Mouse (Mus musculus) brain, embryonic 14.5 days (tissue): ENCODE results near the gene Zdhhc14. TPM values are rescaled to one million over a fixed set of nuclear protein-coding genes. Genes with fewer than 3 reads are reported as not detected.

ENCODE experiments used
- DNase-seq: peaks from one replicate; pipeline ENCODE4 v3.0.0-alpha.2; 2011; ENCODE audit warnings: low read depth
- CTCF ChIP-seq: fragments of 200-500 bp; IDR thresholded peaks from 2 replicates; pipeline ENCODE4 v1.5.1; 2012; ENCODE audit warnings: inconsistent platforms, mild to moderate bottlenecking, moderate library complexity, borderline replicate concordance; ENCODE audit not compliant: insufficient read depth, insufficient read length; ENCODE audit errors: extremely low read depth
- POLR2A ChIP-seq: fragments of 200-500 bp; IDR thresholded peaks from 2 replicates; pipeline ENCODE4 v1.6.1; 2012; ENCODE audit warnings: mild to moderate bottlenecking, inconsistent platforms, borderline replicate concordance; ENCODE audit not compliant: poor library complexity, insufficient read depth, insufficient read length, severe bottlenecking; ENCODE audit errors: extremely low read depth
- polyA plus RNA-seq: library from polyadenylated mRNA; depleted of rRNA; stranded (reverse); fragments of >200 nt; gene quantifications from 2 replicates; pipeline ENCODE4 v1.2.3, GENCODE M21; 2012

Zdhhc14 gene
- polyA plus RNA-seq, 1 experiment: 6.2 TPM

DNA sequence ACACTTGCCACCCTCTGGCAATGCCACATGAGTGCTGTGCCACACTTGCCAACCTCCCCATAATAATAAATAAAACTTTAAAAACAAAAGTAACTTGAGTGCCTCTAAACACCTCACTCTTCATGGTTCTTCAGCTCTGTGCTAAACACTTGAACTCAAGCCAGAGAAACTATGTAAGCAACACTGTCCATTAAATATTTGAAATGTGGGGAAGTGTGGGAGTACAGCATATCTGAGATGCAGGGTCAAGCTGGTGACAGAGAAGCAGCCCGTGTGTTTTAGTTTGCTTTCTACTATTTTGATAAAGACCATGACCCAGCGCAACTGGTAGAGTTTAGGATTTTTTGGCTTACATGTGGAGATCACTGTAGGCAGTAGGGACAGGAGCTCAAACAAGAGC, 100.7 kb downstream of the Zdhhc14 start:
- TF ChIP-seq CTCF (no peak), POLR2A (no peak)
- no peak for DNase-seq

DNA sequence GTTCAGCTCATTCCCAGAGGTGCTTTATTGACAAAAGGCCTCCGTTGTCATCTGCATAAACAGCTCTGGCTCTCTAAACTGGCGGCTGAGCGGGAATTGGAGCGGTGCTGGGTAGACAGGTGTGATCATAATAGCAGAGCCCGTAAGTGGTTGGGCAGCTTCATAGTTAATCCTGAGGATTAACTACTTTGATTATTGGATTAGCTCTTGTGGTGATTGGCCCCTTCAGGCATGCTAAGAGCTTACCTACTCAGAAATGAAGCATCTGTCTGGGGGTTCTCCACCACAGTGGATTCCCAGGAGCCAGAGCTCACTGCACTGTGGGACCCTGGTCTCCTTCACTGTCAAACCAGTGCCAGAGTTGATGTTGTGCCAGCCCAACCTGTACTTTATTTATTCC, 102.7 kb downstream of the Zdhhc14 start:
- no peak for TF ChIP-seq POLR2A
- no peak for TF ChIP-seq CTCF
- no peak for DNase-seq

DNA sequence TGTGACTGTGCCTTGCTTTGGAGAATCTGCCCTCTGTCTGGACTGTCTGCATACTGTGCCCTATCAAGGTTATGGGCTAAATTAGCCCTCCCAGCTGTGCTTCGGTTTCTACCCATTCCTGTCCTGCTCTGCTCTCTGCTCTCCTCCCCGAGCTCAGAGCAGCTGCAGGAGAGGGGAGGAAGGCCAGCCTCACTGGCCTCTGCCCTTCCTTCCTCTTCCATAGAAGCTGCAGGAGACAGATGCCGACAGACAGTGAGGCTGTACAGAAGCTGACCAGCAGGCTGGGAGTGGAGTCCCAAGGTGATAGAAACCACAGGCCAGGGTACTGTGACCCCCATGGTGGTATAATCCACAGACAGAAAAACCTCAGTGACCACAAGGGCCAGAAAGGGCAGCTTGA, 104.1 kb downstream of the Zdhhc14 start:
- DNase-seq: no peak
- no peak for TF ChIP-seq CTCF

DNA sequence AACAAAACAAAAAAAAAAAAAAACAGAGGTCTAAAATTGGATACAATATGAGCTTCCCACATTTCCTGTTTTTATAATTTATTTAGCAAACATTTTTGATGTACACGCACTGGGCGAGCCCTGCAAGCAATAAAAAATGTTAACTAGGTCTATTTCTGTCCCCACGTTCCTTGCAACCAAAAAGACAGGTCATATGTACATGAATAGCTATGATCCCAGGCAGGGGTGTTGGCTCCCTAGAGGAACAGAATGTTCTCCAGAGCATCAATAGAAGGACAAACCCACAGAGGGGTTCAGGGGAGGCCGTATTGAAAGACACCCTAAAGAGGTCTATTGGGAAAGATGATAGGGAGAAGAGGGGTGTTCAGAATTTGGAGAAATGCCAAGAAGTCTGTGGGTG, 106.6 kb downstream of the Zdhhc14 start:
- DNase-seq: no peak
- TF ChIP-seq CTCF (no peak), POLR2A (no peak)

DNA sequence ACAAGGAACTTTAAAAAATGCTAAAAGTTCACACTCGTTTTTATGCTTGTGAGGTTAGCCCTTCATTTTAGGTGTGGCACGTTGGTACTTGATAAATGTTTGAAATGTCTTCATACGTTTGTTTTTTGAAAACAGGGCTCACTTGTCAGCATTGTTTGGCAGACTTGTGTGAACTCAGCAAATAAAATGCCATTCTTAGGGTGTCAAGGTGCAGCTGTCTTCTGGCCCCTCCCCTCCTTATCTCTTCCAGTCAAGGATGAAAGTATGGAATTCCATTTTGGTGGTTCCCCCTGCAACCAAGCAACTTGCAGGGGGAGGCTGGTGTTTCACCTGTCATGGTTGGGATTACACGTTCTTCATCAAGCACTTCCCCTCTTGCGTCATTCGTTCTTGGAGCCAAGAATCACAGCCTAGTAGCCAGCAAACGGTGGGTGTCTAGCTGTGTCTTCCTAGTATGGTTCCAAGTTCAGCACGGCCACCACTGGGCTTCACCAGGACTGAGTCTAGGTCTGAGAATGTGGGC, 108.2 kb downstream of the Zdhhc14 start:
- no peak for DNase-seq
- TF ChIP-seq CTCF (no peak), POLR2A (no peak)

DNA sequence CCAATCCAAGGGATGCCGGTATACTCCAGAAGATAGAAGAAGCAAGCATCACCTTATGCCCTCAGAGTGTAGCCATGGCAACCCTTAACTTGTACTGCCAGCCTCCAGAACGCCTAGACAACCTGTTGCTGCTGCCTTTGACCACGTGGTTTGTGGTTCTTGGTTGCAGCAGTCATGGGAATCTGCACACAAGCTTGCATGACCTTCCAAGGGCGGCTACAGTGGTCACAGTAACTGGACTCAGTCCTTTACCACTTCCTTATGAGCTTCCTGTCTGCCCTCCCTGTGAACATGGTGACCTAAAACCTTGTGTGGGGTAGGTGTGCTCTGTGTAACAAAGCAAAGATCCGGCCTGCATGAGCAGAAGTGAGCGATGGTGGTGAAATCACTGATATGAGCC, 109.6 kb downstream of the Zdhhc14 start:
- DNase-seq: no peak
- TF ChIP-seq POLR2A: no peak
- TF ChIP-seq CTCF: no peak

DNA sequence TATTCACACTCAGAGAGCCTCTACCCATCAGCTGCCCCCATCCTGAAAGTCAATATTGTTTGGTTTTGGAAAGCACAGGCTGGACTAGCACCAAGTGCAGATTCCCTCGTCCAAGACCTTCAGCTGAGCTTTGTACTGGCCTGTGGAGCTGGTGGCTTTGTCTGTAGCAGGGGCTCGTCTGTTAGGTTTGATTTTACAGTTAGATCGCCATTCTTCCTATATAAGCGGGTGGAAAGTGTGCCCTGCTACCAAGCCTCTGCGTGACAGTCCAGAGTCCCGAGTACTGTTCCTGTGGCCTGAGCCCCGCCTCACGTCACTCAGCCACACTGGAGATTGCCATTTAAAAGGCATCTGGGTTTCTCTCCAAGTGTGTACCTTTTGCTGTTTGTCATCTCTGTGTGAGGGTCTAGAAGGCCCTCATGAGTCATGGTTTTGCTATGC, 113.8 kb downstream of the Zdhhc14 start:
- DNase-seq: peak; percentile 47
- TF ChIP-seq POLR2A: no peak
- TF ChIP-seq CTCF: no peak

DNA sequence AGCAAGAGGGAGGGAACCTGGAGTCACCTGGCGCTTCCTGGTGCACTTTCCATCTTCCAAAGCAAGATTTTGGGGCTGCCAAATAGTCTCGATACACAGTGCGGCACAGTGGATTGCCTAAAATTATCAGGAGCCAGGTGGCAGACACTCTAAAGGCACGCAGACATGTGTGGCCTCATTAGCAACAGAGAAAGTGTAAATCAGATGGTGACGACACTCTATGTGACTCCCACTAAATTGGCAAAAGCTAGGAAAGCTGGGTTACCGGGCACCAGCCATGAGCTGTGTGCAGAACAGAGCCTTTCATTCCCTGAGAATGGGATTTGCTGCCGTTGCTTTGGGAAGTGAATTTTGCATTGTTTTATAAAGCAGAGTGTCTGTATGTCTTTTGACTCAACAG, 115.0 kb downstream of the Zdhhc14 start:
- no peak for TF ChIP-seq POLR2A
- no peak for TF ChIP-seq CTCF
- DNase-seq: peak; percentile 72

DNA sequence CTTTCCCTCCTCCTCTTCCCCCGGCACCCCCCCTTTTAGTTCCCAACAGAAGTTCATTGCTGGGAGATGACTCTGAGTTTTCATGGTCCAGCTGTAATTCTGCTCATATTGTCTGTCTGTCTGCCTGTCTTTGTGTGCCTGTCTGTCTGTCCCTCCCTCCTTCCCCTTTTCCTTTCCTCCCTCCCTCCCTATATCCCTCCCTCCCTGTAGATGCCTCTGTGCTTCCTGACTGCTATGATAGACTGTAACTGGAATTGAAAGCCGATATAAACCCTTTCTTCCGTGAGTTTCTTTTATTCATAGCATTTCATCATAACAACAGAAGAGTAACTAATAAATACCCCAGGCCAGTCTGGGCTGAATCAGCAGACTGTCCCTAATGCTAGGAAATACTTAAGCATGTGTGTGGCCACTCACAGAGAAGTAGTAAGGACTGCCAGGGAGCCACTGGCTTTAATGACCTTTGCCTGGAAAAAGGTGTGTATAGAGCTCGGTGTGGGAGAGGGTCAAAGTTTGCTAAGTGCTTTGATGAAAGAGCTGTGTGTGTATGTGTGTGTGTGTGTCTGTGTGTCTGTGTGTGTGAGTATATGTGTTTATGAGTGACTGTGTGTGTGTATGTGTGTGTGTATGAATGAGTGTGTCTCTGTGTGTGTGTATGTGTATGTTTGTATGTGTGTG, 117.7 kb downstream of the Zdhhc14 start:
- DNase-seq: no peak
- no peak for TF ChIP-seq CTCF
- no peak for TF ChIP-seq POLR2A

DNA sequence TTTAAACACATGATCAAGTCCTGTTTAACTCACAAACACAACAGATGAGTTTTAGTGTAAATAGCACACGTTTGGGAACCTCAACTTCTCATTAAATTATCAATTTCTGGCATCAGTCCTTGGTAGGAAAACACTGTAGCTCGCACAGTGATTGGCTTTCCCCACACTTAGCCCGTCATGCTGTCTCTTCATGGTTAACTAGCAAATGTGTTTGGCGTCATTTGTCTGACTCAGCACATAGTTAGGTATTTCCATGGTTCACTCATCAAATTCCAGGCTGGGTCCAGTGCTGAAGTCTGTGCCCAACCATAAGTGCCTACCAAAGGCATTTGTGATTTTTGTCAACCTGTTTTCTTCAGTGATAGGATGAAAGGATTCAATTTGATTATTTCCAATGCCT, 119.9 kb downstream of the Zdhhc14 start:
- TF ChIP-seq CTCF (no peak), POLR2A (no peak)
- peak; percentile 50 for DNase-seq

DNA sequence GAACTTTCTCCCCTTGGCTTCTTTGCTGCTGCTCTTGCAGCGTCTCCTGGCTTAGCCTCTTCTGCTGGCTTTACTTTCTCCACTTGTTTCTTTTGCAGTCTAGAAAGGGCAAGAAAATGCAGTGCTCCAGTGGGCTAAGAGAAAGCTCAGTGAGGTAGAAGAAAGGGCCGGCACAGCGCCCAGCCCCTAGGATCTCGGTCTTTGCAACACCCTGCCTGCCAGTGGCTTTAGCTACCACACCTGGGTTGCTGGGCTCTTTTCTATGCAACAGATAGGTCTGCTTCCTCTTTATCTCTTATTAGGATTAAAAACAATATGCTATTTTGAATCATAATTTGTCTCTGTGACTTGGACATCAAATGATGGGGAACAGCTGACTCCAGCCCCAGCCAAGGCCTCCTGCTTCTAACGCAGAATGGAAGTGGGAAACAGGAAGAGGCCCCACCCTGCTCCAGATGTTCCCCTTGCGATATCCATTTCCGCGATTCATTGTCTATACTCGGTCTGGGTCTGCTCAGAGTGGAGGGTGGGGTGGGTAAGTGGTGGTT, 122.5 kb downstream of the Zdhhc14 start:
- no peak for TF ChIP-seq CTCF
- no peak for TF ChIP-seq POLR2A
- no peak for DNase-seq

DNA sequence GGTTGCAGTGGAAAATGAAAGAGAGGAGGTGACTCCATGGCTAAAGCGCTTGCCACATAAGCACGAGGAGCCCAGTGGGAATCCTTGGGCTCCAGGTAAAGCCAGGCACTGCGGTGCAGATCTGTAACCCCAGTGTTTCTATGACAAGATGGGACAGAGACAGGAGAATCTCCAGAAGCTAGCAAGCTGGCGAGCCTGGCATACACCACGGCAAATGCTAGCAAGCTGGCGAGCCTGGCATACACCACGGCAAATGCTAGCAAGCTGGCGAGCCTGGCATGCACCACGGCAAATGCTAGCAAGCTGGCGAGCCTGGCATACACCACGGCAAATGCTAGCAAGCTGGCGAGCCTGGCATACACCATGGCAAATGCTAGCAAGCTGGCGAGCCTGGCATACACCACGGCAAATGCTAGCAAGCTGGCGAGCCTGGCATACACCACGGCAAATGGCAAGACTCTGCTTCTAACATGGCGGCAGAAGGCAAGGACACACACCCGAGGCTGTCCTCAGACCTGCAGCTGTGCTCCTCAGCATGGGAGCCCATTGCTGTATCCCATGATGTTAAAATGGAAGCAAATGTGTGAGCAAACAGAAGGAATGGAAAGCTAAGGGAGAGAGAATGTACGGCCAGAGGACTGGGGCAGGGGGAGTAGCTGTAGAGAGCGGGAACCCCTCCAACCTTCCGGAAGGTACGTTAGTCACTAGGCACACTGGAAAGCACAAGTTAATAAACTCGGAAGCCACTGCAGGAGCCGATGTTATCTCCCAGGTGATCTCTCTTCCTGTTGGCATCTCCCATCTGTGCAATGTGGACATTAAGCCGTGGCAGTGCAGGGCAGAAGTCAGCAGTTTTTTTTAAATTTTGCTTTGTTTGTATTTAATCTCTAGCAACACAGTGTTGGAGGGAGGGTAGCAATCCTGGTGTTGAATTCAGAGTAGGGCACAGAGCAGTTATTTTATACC, 129.6 kb downstream of the Zdhhc14 start:
- peak; percentile 58 for DNase-seq
- no peak for TF ChIP-seq POLR2A
- TF ChIP-seq CTCF: no peak

DNA sequence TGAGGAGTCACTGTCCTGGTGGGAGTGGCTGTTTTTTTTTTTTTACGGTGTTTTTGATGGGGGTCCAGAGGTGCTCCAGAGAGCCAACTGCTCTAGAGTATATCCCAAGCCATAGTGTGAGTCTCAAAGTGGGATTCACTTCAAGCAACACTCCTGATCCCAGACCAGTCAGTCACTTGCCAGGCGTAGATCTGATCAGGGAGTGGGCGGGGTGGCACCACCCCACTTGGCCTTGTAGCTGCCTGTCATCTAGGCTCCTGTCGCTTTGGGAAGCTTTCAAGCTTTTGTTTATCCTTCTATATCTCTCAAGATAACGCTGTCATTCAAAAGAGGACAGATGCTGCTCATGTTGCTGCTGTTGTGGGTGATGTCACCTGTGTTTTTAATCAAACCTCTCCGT, 130.4 kb downstream of the Zdhhc14 start:
- TF ChIP-seq POLR2A (no peak), CTCF (no peak)
- no peak for DNase-seq
